9 mouse cellular contexts compared by ENCODE assay signal in genomic region chr1:164342161-164342560, GRCm38 (mm10). TPM values are rescaled to one million over a fixed set of nuclear protein-coding genes. Genes with fewer than 3 reads are reported as not detected.
DNase-seq lines count a peak whose midpoint lies in the region; ATAC-seq and TF ChIP-seq lines count a peak whose summit lies in the region.
"Had no signal": no experiment of that assay in that cellular context is flagged by ENCODE, and none has a peak within 500 bp of the region (broad histone marks: within the 10 kb centered on the region; RNA-seq: fewer than 3 reads in every experiment).

No protein-coding gene starts in this region.

- peak; percentile 65 for TF ChIP-seq CTCF in intestine, postnatal 0 days (IDR thresholded peaks at IDR 0.05; ENCODE audit: low read depth)

- WGBS in intestine, postnatal 0 days: 83% methylated on average over 3 of the region's 3 CpGs
- WGBS in intestine, embryonic 15.5 days: 82% methylated on average over 3 of the region's 3 CpGs
- WGBS in forebrain, embryonic 12.5 days: 87% methylated on average over 3 of the region's 3 CpGs

- H3K4me1 ChIP-seq in intestine, postnatal 0 days (replicated peaks; ENCODE audit: control insufficient read depth, insufficient read depth, low read length): no peaks in the 10 kb centered on the region
- no peaks in the 10 kb centered on the region for H3K4me1 ChIP-seq in intestine, embryonic 15.5 days (replicated peaks)
- no peaks in the 10 kb centered on the region for H3K4me1 ChIP-seq in forebrain, embryonic 12.5 days

- H3K27me3 ChIP-seq in intestine, postnatal 0 days (replicated peaks; ENCODE audit: control insufficient read depth, insufficient read depth, low read length): no peaks in the 10 kb centered on the region
- H3K27me3 ChIP-seq in intestine, embryonic 15.5 days (replicated peaks): no peaks in the 10 kb centered on the region
- H3K27me3 ChIP-seq in forebrain, embryonic 12.5 days: no peaks in the 10 kb centered on the region

- H3K9me3 ChIP-seq in intestine, postnatal 0 days (ENCODE audit: control insufficient read depth): 0 out of 2 replicates have a peak, but pooled peaks cover 3% of the 10 kb centered on the region
- no peaks in the 10 kb centered on the region for H3K9me3 ChIP-seq in intestine, embryonic 15.5 days
- 0 out of 2 replicates have a peak, but pooled peaks cover 4% of the 10 kb centered on the region for H3K9me3 ChIP-seq in forebrain, embryonic 12.5 days

- ATAC-seq in intestine, postnatal 0 days: no peak
- ATAC-seq in intestine, embryonic 15.5 days: no peak
- ATAC-seq in megakaryocyte progenitor cell, adult 5-6 weeks (replicated peaks; ENCODE audit: poor library complexity): peak; percentile 76
- no peak for ATAC-seq in inflammation-experienced regulatory T-cells, adult 6 months
- no peak for ATAC-seq in forebrain, embryonic 12.5 days (ENCODE audit: low FRiP score)

- no peak overlapping the region for H3K4me2 ChIP-seq in intestine, postnatal 0 days (replicated peaks; ENCODE audit: low read depth)
- H3K4me2 ChIP-seq in intestine, embryonic 15.5 days (replicated peaks): no peak overlapping the region
- H3K4me2 ChIP-seq in forebrain, embryonic 12.5 days: no peak overlapping the region

- H3K9ac ChIP-seq in intestine, postnatal 0 days (ENCODE audit: low read depth, low read length): no peak overlapping the region
- no peak overlapping the region for H3K9ac ChIP-seq in intestine, embryonic 15.5 days
- no peak overlapping the region for H3K9ac ChIP-seq in forebrain, embryonic 12.5 days

- H3K36me3 ChIP-seq in intestine, postnatal 0 days (ENCODE audit: control insufficient read depth, insufficient read depth): peaks cover 9% of the 10 kb centered on the region
- H3K36me3 ChIP-seq in intestine, embryonic 15.5 days: 0 out of 2 replicates have a peak, but pooled peaks cover 3% of the 10 kb centered on the region
- H3K36me3 ChIP-seq in forebrain, embryonic 12.5 days (replicated peaks): peaks cover 22% of the 10 kb centered on the region

- no peak overlapping the region for H3K4me3 ChIP-seq in intestine, postnatal 0 days (ENCODE audit: low read depth, low read length)
- H3K4me3 ChIP-seq in intestine, embryonic 15.5 days (replicated peaks): no peak overlapping the region
- H3K4me3 ChIP-seq in forebrain, embryonic 12.5 days (replicated peaks): no peak overlapping the region
- H3K4me3 ChIP-seq: myocyte had no signal

- peak; percentile 8 to 51 for DNase-seq in CD8-positive naive resting alpha-beta T cell, adult 2 months (ENCODE audit: low read depth in 2 of 2, low spot score in 2 of 2)
- DNase-seq in adrenal gland, postnatal 25 days: peak; percentile 27
- DNase-seq in cerebellum, adult 11 months: no peak

- H3K27ac ChIP-seq in intestine, postnatal 0 days (ENCODE audit: low read depth, low read length): no peak overlapping the region
- H3K27ac ChIP-seq in intestine, embryonic 15.5 days: no peak overlapping the region
- H3K27ac ChIP-seq in forebrain, embryonic 12.5 days: no peak overlapping the region

RNA-seq across cellular contexts. Expression of gene Blzf1, which starts 34.9 kb away (rescaled TPM):
- polyA plus RNA-seq in intestine, postnatal 0 days (2015; fragmentation: Nextera tagmentation; extraction: Ambion mirVana): 16.7 and 17.2 TPM in 2 replicates
- 23.6 and 25.7 TPM in 2 replicates for polyA plus RNA-seq in intestine, embryonic 15.5 days (2015; fragmentation: Nextera tagmentation; extraction: Ambion mirVana)
- total RNA-seq in adrenal gland, postnatal 25 days (2021): 27.5 and 30.0 TPM in 2 replicates
- 26.7 and 27.8 TPM in 2 replicates for total RNA-seq in megakaryocyte progenitor cell, adult 5-6 weeks (2015)
- total RNA-seq in megakaryocyte progenitor cell, adult 5-6 weeks (2017): 54.7 and 62.6 TPM in 2 replicates
- 10 to 100 TPM; 22.7 to 24.3 (median 23.1) TPM for polyA plus RNA-seq in inflammation-experienced regulatory T-cells, adult 6 months (2017; shearing (Covaris generic))
- 27.3 and 28.9 TPM in 2 replicates for polyA plus RNA-seq in forebrain, embryonic 12.5 days (2016; fragmentation: Nextera tagmentation; extraction: Ambion mirVana)

RNA-seq across cellular contexts. Expression of gene Nme7, which starts 38.2 kb away (rescaled TPM):
- polyA plus RNA-seq in intestine, postnatal 0 days (2015; fragmentation: Nextera tagmentation; extraction: Ambion mirVana): 17.7 and 18.0 TPM in 2 replicates
- 35.0 and 35.2 TPM in 2 replicates for polyA plus RNA-seq in intestine, embryonic 15.5 days (2015; fragmentation: Nextera tagmentation; extraction: Ambion mirVana)
- 18.3 and 20.1 TPM in 2 replicates for total RNA-seq in adrenal gland, postnatal 25 days (2021)
- total RNA-seq in megakaryocyte progenitor cell, adult 5-6 weeks (2015): 21.3 TPM in 2 replicates
- 36.5 and 43.8 TPM in 2 replicates for total RNA-seq in megakaryocyte progenitor cell, adult 5-6 weeks (2017)
- polyA plus RNA-seq in inflammation-experienced regulatory T-cells, adult 6 months (2017; shearing (Covaris generic)): 10 to 100 TPM; 11.5 to 19.0 (median 12.5) TPM
- 37.0 and 37.1 TPM in 2 replicates for polyA plus RNA-seq in forebrain, embryonic 12.5 days (2016; fragmentation: Nextera tagmentation; extraction: Ambion mirVana)
